21 mouse cellular contexts compared by ENCODE assay signal in the genomic region with DNA sequence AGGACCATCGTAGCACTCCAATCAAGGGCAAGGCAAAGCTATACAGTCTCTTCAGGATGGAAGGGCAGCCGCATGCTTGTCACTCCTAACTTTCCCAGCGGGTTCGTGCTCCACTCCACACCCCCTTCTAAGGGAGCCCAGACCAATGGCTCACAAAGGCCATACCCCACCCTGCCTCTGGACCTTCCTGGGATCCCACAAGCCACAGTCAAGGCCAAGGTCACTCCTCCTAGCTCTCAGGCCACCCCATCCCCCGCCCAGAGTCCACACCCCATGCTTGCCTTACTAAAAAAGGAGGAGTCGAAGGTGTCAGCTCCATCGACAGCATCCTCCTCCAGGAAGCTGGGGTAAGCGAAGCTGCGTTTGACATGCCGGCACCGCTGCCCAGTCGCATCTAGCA. TPM values are rescaled to one million over a fixed set of nuclear protein-coding genes. Genes with fewer than 3 reads are reported as not detected.
"Had no signal": no experiment of that assay in that cellular context is flagged by ENCODE, and none has a peak within 500 bp of the region (broad histone marks: within the 10 kb centered on the region; RNA-seq: fewer than 3 reads in every experiment).

No protein-coding gene starts in this region.

- H3K4me1 ChIP-seq: midbrain, embryonic 15.5 days; neural tube, embryonic 12.5 days; neural tube, embryonic 15.5 days had no signal

- DNase-seq: kidney, adult 2 months; left cerebral cortex, postnatal 4 days; thymus, postnatal 25 days had no signal

- H3K27ac ChIP-seq: limb, embryonic 12.5 days; limb, embryonic 15.5 days; liver, embryonic 14.5 days; macrophage; midbrain, embryonic 12.5 days; midbrain, embryonic 15.5 days; neural tube, embryonic 12.5 days; neural tube, embryonic 15.5 days had no signal

- H3K4me3 ChIP-seq: limb, embryonic 12.5 days; limb, embryonic 15.5 days; midbrain, embryonic 12.5 days; midbrain, embryonic 15.5 days; neural tube, embryonic 12.5 days; neural tube, embryonic 15.5 days had no signal

- H3K9me3 ChIP-seq: limb, embryonic 12.5 days; limb, embryonic 15.5 days; midbrain, embryonic 12.5 days; midbrain, embryonic 15.5 days; neural tube, embryonic 12.5 days; neural tube, embryonic 15.5 days had no signal

- H3K36me3 ChIP-seq: midbrain, embryonic 12.5 days; midbrain, embryonic 15.5 days; neural tube, embryonic 12.5 days; neural tube, embryonic 15.5 days had no signal

- H3K9ac ChIP-seq: limb, embryonic 12.5 days; limb, embryonic 15.5 days; liver, embryonic 14.5 days; liver, postnatal 0 days; lung, embryonic 14.5 days; midbrain, embryonic 12.5 days; midbrain, embryonic 15.5 days; neural tube, embryonic 12.5 days; neural tube, embryonic 15.5 days had no signal

RNA-seq across cellular contexts. Expression of a gene that starts 17.9 kb away (rescaled TPM):
- total RNA-seq: megakaryocyte, adult 5-6 weeks had no signal
- polyA plus RNA-seq: kidney, adult 2 months; kidney, embryonic 14.5 days; limb, embryonic 12.5 days; limb, embryonic 15.5 days; liver, embryonic 11.5 days; liver, embryonic 14.5 days; liver, postnatal 0 days; lung, embryonic 14.5 days; lung, postnatal 0 days; macrophage; neural tube, embryonic 12.5 days; small intestine, adult 2 months; spleen, adult 2 months; stomach, embryonic 16.5 days; thymus, postnatal 0 days had no signal

RNA-seq across cellular contexts. Expression of a gene that starts 49.2 kb away (rescaled TPM):
- total RNA-seq: megakaryocyte, adult 5-6 weeks had no signal
- polyA plus RNA-seq: macrophage had no signal

RNA-seq across cellular contexts. Expression of a gene that starts 50.0 kb away (rescaled TPM):
- total RNA-seq: megakaryocyte, adult 5-6 weeks had no signal
- polyA plus RNA-seq: macrophage had no signal
